8 mouse cellular contexts compared by ENCODE assay signal in genomic region chr6:17693726-17694549, GRCm38 (mm10). TPM values are rescaled to one million over a fixed set of nuclear protein-coding genes. Genes with fewer than 3 reads are reported as not detected.
DNase-seq lines count a peak whose midpoint lies in the region; ATAC-seq lines count a peak whose summit lies in the region.

No protein-coding gene starts in this region.

- H3K4me3 ChIP-seq in hindbrain, embryonic 14.5 days (replicated peaks; ENCODE audit: low read length) = peak overlapping the region; percentile 88

- peak overlapping the region; percentile 66 for H3K27ac ChIP-seq in hindbrain, embryonic 14.5 days

- H3K4me2 ChIP-seq in hindbrain, embryonic 14.5 days (replicated peaks) = peak overlapping the region; percentile 95

- H3K9me3 ChIP-seq in hindbrain, embryonic 14.5 days (ENCODE audit: control insufficient read depth, low read length) = no peaks in the 10 kb centered on the region

- no peaks in the 10 kb centered on the region for H3K27me3 ChIP-seq in hindbrain, embryonic 14.5 days (ENCODE audit: control insufficient read depth, insufficient read depth, low read length)

- peak; percentile 60 for DNase-seq in R1 (ENCODE audit: low read depth, low spot score)
- peak; percentile 72 to 81 for DNase-seq in cerebellum, postnatal 25 days
- DNase-seq in frontal cortex, postnatal 36 days (ENCODE audit: low spot score in 2 of 2) = peak; percentile 44 to 53
- DNase-seq in hindbrain, embryonic 14.5 days (ENCODE audit: low spot score) = peak; percentile 40
- peak; percentile 21 for DNase-seq in left cerebral cortex, adult 11 months (ENCODE audit: low spot score)
- peak; percentile 72 to 86 for DNase-seq in lung, postnatal 4 days
- DNase-seq in retina, postnatal 7 days (ENCODE audit: low read depth, low spot score) = peak; percentile 16
- peak; percentile 43 to 67 for DNase-seq in urinary bladder, adult 18-20 months (ENCODE audit: low spot score in 2 of 2)

- H3K9ac ChIP-seq in hindbrain, embryonic 14.5 days = peak overlapping the region; percentile 75

- peaks cover 8% of the 10 kb centered on the region; the same call in 1 of the 2 replicates for H3K4me1 ChIP-seq in hindbrain, embryonic 14.5 days (replicated peaks; ENCODE audit: control insufficient read depth, insufficient read depth, low read length)

- H3K36me3 ChIP-seq in hindbrain, embryonic 14.5 days (replicated peaks; ENCODE audit: control insufficient read depth, insufficient read depth) = no peaks in the 10 kb centered on the region

- ATAC-seq in hindbrain, embryonic 14.5 days (ENCODE audit: low FRiP score) = peak; percentile 88

- WGBS in hindbrain, embryonic 14.5 days = under 1% methylated on average over 74 of the region's 97 CpGs

RNA-seq across cellular contexts. Expression of gene St7, which starts 1.2 kb away (rescaled TPM):
- 53.3 and 54.5 TPM in 2 replicates for polyA plus RNA-seq in hindbrain, embryonic 14.5 days (2014; fragmentation: Nextera tagmentation; extraction: Ambion mirVana)

RNA-seq across cellular contexts. Expression of gene Capza2, which starts 57.9 kb away (rescaled TPM):
- 274 and 277 TPM in 2 replicates for polyA plus RNA-seq in hindbrain, embryonic 14.5 days (2014; fragmentation: Nextera tagmentation; extraction: Ambion mirVana)

Comparison
In these comparisons a context has a peak if more than half of its experiments do, and no peak if none do; other contexts are left out.
1. Peak in every context shown above with its lines: DNase-seq, ATAC-seq, H3K4me3 ChIP-seq and H3K27ac ChIP-seq.
2. DNase-seq: peak in every context shown above with its lines; median percentile 79 in lung, postnatal 4 days; 76 in cerebellum, postnatal 25 days; 60 in R1; 55 in urinary bladder, adult 18-20 months; 48 in frontal cortex, postnatal 36 days; 40 in hindbrain, embryonic 14.5 days; 21 in left cerebral cortex, adult 11 months; 16 in retina, postnatal 7 days.